Mouse (Mus musculus): ENCODE measurements at regions not wholly inside any gene's neighbourhood (a gene's known extent, or its start where the extent isn't known, plus 50 kb on each side); places are given as distances from the start of the nearest gene placed in this dataset.

GRCm38 (mm10) chr7:88185120-88185796 is 92.6 kb upstream of the Ctsc start:
- in situ Hi-C loops (cut with MboI, MseI), result no loop called here

DNA sequence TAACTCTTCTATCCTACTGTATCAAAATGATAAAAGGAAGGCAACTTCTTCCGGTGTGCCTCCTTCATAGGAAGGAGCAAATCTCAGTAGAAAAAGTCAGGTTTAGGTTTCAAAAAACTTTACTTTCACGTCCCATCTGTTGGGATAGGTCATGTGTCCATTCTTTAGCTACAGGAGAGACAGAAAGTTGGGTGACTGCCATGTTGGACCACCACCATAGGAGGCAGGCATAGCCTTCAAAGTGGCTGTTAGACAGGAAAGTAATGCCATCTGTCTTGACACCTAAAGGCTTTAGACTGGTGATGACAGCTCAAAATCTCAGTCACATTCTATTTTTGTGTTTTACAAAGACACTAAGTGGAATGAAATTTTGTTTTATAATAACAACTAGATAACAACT is 90.3 kb upstream of the Ctsc start:
- in situ Hi-C loops (cut with MboI, MseI), result no loop called here

- in situ Hi-C loops (cut with MboI, MseI), result no loop called here
Measured at GRCm38 (mm10) chr7:88192771-88193170, 85.1 kb upstream of the Ctsc start.

GRCm38 (mm10) chr7:88199043-88199442 is 78.8 kb upstream of the Ctsc start:
- in situ Hi-C loops (cut with MboI, MseI), result no loop called here

DNA sequence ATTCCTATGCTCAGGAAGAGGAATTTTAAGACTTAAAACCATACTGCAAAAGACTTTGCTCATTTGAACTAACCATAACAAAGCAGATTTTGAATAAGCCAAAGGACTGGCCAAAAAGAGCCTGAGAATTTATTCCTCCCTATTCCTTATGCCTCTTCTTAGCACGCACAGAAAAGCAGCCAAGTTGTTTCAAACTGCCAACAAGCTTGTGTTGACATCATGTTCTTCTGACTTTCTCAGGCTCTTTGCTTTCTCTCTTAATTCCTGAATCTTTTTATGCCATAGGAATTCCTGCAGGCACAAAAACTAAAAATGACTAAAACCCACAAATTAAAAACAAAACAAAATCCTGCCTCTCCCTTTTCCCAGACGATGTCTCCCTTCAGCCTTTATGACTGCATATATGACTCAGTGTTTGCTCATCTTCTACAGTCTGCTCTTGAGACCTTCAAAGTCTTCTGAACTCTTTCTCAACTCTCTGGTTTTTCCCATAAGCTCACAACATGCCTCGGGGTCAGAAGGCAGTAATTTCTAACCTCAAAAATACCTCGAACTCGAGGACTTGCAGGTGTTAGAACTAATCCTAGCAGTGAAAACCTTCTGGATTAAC is 77.9 kb upstream of the Ctsc start:
- in situ Hi-C loops (cut with MboI, MseI), result no loop called here

DNA sequence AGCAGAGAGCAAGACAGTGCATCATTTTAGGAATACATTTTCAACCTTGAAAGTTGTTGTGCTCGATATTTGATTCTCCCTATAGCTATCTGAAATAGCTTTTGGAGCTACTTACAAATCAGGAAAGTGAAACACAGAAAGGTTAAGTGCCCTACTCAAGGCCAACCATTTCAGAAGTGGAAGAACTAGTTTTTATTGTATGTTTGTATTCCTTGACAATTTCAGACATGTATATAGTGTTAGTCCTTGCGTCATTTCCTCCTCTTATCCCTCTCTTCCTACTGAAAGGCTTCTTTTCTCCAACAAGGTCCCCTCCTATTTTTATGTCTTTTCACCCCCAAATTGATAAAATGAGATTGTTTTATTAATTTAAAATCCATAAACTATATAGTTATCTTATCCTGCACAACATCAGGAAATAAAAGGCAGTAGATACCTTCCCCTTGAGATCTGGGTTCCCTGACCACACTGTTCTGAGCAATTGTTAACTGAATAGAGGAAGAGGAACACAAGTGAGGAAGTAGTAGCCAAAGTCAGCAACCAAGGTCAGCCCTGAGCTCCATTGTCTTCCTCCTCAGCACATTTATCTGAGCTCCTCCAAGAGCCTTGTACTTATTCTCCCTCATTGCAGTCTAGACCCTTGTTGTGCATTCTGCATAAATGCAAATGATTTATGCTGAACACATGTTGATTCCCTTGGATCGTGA is 76.1 kb upstream of the Ctsc start:
- in situ Hi-C loops (cut with MboI, MseI), result no loop called here

- in situ Hi-C loops (cut with MboI, MseI), result loop anchor here (5.0 kb wide), 2 partner anchors 39 to 71 kb away; partner anchors contain the start of gene Ctsc
Measured at GRCm38 (mm10) chr7:88206223-88206827, 71.6 kb upstream of the Ctsc start.

- in situ Hi-C loops (cut with MboI, MseI), result loop anchor here (5.0 kb wide), 2 partner anchors 40 to 70 kb away; partner anchors contain the start of gene Ctsc
Measured at GRCm38 (mm10) chr7:88206914-88207710, 70.8 kb upstream of the Ctsc start.

GRCm38 (mm10) chr7:88214713-88215198 is 63.1 kb upstream of the Ctsc start:
- in situ Hi-C loops (cut with MboI, MseI), result no loop called here

DNA sequence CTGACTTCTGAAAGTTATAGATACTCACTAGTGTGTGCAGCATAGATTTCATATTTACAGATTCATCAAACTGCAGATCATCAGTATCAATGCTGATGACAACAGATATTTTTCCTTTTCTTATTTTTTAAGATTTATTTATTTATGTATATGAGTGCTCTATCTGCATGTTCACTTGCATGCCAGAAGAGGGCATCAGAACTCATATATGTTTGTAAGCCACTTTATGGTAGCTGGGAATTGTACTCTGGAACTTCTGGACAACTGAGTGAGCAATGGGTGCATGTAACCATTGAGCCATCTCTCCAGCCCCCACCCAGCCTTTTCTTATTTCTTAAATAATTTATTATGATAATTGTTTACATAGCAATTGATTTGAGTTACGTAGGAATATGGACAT is 62.5 kb upstream of the Ctsc start:
- in situ Hi-C loops (cut with MboI, MseI), result no loop called here

DNA sequence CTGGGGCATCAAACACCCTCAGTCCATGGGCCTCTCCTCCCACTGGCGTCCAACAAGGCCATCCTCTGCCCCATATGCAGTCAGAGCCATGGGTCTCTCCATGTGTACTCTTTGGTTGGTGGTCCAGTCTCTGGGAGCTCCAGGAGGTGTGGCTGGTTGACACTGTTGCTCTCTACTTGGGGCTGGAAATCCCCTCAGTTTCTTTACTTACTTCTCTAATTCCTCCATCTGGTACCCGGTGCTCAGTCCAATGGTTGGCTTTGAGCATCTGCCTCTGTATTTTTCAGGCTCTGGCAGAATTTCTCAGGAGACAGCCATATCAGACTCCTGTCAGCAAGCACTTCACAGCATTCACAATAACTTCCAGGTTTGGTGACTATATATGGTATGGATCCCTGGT is 55.7 kb upstream of the Ctsc start:
- in situ Hi-C loops (cut with MboI, MseI), result no loop called here

- in situ Hi-C loops (cut with MboI, MseI), result no loop called here
Measured at GRCm38 (mm10) chr7:88225800-88226199, 52.1 kb upstream of the Ctsc start.

All from regulatory T cell (primary cell).